Mouse (Mus musculus): ENCODE data around the gene Gm2381. TPM values are rescaled to one million over a fixed set of nuclear protein-coding genes. Genes with fewer than 3 reads are reported as not detected.

Gene Gm2381
- polyA plus RNA-seq (2012; rRNA removed; ENCODE audit: low replicate concordance) = not detected in 2 replicates

DNA sequence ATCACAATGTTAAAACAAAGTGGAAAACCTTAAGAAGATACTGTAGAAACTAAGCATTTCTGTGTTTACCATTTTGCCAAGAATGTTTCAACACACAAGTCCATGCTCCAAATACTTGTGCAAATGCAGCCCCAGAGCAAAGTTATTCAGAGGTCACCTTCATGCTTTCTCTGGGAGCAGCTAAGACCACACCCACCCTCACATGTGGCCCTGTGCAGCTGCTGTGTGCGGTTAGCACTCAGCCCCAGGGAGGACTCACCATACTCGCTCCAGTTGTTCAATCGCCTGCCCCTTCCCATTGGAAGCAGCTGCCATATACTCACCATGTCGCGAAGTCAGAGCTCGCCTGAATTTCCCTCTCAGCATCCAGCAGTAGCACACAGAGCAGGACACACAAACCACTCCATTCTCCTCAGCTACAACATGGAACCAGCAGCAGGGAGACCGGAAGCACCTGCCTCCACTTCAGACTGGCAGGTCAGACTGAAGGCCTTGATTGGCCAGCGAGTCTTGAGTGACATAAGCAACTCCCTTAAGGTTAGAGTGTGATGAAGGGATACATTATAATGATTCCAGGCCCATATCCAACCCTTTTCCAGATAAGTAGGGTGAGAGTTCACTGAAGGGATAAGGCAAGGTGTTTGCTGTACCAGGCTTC lies at the start of gene Gm2381:
Gene Gm2381 (minus strand): TSS at position 434 of the 658 bp plus-strand sequence.

DNA sequence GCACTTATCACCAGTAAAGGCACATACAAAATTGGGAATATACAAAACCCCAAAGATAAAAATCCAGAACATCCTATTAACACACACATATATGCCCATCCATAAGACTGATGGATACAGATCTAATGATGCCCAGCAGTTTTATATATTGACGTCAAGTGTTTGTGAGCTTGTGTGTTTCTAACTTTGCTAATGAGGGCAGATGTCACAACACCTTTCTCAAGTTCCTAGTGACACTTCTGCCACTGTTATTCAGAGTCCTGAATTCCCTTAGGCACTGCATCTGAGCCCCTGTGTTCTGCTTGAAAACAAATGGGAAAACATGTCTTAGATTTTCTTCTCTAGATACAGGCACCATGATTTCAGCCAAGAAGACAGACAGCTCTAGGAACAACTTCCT lies 73.6 kb downstream of the Gm2381 start, which contains the start of gene Vmn2r62:
Gene Vmn2r62 (minus strand): TSS at position 101 of the 400 bp plus-strand sequence.

Other genes starting within 250 kb of the Gm2381 start
- gene Zfp976, start 224.6 kb downstream of the Gm2381 start, polyA plus RNA-seq (2012; rRNA removed; ENCODE audit: low replicate concordance) = 0.49 and 0.62 TPM in 2 replicates
- gene Zfp975, start 174.5 kb downstream of the Gm2381 start, polyA plus RNA-seq (2012; rRNA removed; ENCODE audit: low replicate concordance) = 0.57 and 1.1 TPM in 2 replicates
- gene Gm17067, start 140.2 kb downstream of the Gm2381 start, polyA plus RNA-seq (2012; rRNA removed; ENCODE audit: low replicate concordance) = not detected in 2 replicates
- gene Vmn2r62, start 73.7 kb downstream of the Gm2381 start, polyA plus RNA-seq (2012; rRNA removed; ENCODE audit: low replicate concordance) = not detected in 2 replicates
- not detected in 2 replicates for gene Vmn2r63, start 66.6 kb upstream of the Gm2381 start, polyA plus RNA-seq (2012; rRNA removed; ENCODE audit: low replicate concordance)
- not detected in 2 replicates for gene Gm9268, start 151.5 kb upstream of the Gm2381 start, polyA plus RNA-seq (2012; rRNA removed; ENCODE audit: low replicate concordance)
- gene Zfp936, start 247.0 kb upstream of the Gm2381 start, polyA plus RNA-seq (2012; rRNA removed; ENCODE audit: low replicate concordance) = not detected in 2 replicates